10 mouse cellular contexts compared by ENCODE assay signal in the genomic region with DNA sequence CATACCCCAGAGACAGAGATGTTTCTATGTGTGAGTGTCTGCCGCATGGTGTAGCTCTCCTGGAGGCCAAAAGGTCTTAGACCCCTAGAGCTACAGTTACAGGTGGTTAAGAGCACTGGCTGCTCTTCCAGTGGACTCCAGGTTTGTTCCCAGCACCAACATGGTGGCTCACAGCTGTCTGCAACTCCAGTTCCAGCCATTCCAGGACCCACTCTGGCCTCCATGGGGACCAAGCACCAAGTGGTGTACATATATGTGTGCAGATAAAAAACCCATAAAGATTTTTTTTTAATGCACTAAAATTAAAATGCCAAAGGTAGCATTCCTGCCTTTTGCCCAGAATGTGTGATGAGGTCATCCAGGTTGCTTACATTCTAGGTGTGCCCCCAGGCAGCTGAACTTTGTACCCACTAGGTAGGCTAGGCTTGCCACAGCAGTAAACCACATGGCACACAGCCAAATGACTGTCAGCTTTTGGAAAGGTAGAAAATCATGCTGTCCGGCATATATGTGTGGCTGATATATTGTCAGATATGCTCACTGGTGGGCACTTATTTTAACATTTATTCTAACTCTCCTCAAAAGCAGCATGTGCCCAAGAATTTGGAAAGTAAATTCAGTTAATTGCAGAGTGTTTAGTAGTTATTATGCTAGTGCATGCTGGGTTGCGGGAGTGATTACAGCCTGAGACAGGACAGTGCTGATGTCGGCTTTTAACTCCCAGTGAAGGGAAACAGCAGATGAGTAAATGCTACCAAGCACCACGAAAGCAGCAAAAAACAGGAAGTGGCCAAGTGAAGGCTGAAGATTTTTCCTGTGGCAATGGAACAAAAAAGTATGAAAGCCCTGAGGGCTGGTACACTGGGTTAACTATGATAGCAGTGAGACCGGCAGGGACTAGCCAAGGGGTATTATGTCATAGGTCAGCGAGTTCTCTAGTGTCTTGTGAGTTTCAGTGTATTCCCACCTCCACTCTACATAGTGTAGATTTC. TPM values are rescaled to one million over a fixed set of nuclear protein-coding genes. Genes with fewer than 3 reads are reported as not detected.
A peak's percentile ranks its signal among the peaks of the same experiment; 100 is the strongest.
DNase-seq lines count a peak whose midpoint lies in the region; ATAC-seq and TF ChIP-seq lines count a peak whose summit lies in the region.
"Had no signal": no experiment of that assay in that cellular context is flagged by ENCODE, and none has a peak within 500 bp of the region (broad histone marks: within the 10 kb centered on the region; RNA-seq: fewer than 3 reads in every experiment).

No protein-coding gene starts in this region.

- no peak overlapping the region for H3K4me3 ChIP-seq in small intestine, adult 2 months (ENCODE audit: low read depth, low read length)

- peaks cover 12% of the 10 kb centered on the region; the same call in 1 of the 2 replicates for H3K4me1 ChIP-seq in small intestine, adult 2 months (ENCODE audit: control insufficient read depth, insufficient read depth, insufficient read length, low read length)

- ATAC-seq in granulocyte monocyte progenitor cell, adult 5-6 weeks (replicated peaks; ENCODE audit: poor library complexity, severe bottlenecking): peak; percentile 68

- no peaks in the 10 kb centered on the region for H3K27me3 ChIP-seq in small intestine, adult 2 months (ENCODE audit: control insufficient read depth, insufficient read depth, low read length)

- H3K27ac ChIP-seq in small intestine, adult 2 months (ENCODE audit: insufficient read depth, low read depth, low read length): peak overlapping the region; percentile 95

- no peak for TF ChIP-seq POLR2A in small intestine, adult 2 months (IDR thresholded peaks at IDR 0.05; ENCODE audit: low read depth, low read length)

- WGBS in small intestine, adult 2 months: 42% methylated on average over 7 of the region's 7 CpGs

- DNase-seq in spleen, adult 12 weeks (ENCODE audit: low spot score): peak; percentile 5
- DNase-seq in spleen, postnatal 4 days (ENCODE audit: low spot score in 2 of 2): no peak
- peak; percentile 78 to 80 for DNase-seq in kidney, postnatal 25 days
- DNase-seq in cerebellum, adult 11 months: no peak
- no peak for DNase-seq in adrenal gland, adult 2 months
- no peak for DNase-seq in heart, adult 8-10 months (ENCODE audit: low spot score)
- DNase-seq: heart, postnatal 4 days had no signal

- H3K36me3 ChIP-seq in small intestine, adult 2 months (ENCODE audit: control insufficient read depth, insufficient read depth, low read length): peaks cover 23% of the 10 kb centered on the region

- TF ChIP-seq CTCF in small intestine, adult 2 months (IDR thresholded peaks at IDR 0.05; ENCODE audit: extremely low read depth, insufficient read length, insufficient replicate concordance, low read depth, low read length): no peak

RNA-seq across cellular contexts. Expression of gene Sdcbp2, which starts 9.2 kb away (rescaled TPM):
- not detected in 2 replicates for total RNA-seq in granulocyte monocyte progenitor cell, adult 5-6 weeks (2014; fragmentation: Nextera tagmentation)
- not detected in 2 replicates for total RNA-seq in granulocyte monocyte progenitor cell, adult 5-6 weeks (2017)
- polyA plus RNA-seq in small intestine, adult 2 months (2012; rRNA removed): 125 and 228 TPM in 2 replicates
- total RNA-seq in adrenal gland, adult 2 months (2021): 1 to 10 TPM in 1 of 2 experiments, under 1 TPM in 1; 0.81 to 1.2 TPM
- polyA plus RNA-seq in adrenal gland, adult 2 months (2012; rRNA removed): 0.47 and 0.57 TPM in 2 replicates
- 1 to 10 TPM; 1.7 to 2.7 (median 2.5) TPM for total RNA-seq in heart, adult 8-10 months (2022)
- total RNA-seq: G1E had no signal

RNA-seq across cellular contexts. Expression of gene Fkbp1a, which starts 20.9 kb away (rescaled TPM):
- total RNA-seq in granulocyte monocyte progenitor cell, adult 5-6 weeks (2014; fragmentation: Nextera tagmentation): 150 and 188 TPM in 2 replicates
- 33.4 and 56.6 TPM in 2 replicates for total RNA-seq in granulocyte monocyte progenitor cell, adult 5-6 weeks (2017)
- polyA plus RNA-seq in small intestine, adult 2 months (2012; rRNA removed): 30.6 and 65.0 TPM in 2 replicates
- total RNA-seq in adrenal gland, adult 2 months (2021): 100 to 1,000 TPM; 226 to 292 TPM
- 80.0 and 99.4 TPM in 2 replicates for polyA plus RNA-seq in adrenal gland, adult 2 months (2012; rRNA removed)
- 100 to 1,000 TPM; 185 to 207 (median 192) TPM for total RNA-seq in heart, adult 8-10 months (2022)

Comparison
In these comparisons a context has a peak if more than half of its experiments do, and no peak if none do; other contexts are left out.
1. DNase-seq: peak in spleen, adult 12 weeks (single experiment) and kidney, postnatal 25 days (2 of 2); none in spleen, postnatal 4 days (0 of 2), cerebellum, adult 11 months (single experiment), adrenal gland, adult 2 months (single experiment) and heart, adult 8-10 months (single experiment).